8 mouse cellular contexts compared by ENCODE assay signal in the genomic region with DNA sequence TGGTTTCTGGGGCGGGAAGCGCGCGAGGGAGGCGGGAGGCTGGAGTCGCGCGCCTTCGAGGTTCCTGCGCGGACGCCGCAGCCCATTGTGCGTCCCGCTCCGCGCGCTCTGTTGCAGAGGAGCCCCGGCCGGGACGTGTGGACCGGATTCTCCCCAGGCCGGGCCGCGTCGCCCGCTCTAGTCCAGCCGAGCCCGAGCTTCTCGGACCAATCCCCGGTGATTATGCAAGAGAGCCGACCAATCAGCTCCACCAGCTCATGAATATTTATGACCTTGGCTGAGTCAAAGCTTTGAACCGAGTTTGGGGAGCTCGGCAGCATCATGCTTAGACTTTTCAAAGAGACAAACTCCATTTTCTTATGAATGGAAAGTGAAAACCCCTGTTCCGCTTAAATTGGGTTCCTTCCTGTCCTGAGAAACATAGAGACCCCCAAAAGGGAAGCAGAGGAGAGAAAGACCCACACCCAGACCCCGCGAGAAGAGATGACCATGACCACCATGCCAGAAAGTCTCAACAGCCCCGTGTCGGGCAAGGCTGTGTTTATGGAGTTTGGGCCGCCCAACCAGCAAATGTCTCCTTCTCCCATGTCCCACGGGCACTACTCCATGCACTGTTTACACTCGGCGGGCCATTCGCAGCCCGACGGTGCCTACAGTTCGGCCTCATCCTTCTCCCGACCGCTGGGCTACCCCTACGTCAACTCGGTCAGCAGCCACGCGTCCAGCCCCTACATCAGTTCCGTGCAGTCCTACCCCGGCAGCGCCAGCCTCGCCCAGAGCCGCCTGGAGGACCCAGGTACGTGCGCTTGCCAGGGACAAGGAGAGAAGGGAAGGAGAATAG. TPM values are rescaled to one million over a fixed set of nuclear protein-coding genes. Genes with fewer than 3 reads are reported as not detected.
DNase-seq lines count a peak whose midpoint lies in the region; ATAC-seq and TF ChIP-seq lines count a peak whose summit lies in the region.

No protein-coding gene starts in this region.

- TF ChIP-seq CTCF in liver, adult 2 months (IDR thresholded peaks at IDR 0.05; ENCODE audit: low read depth, low read length): no peak
- TF ChIP-seq CTCF in midbrain, postnatal 0 days (IDR thresholded peaks at IDR 0.05): no peak

- H3K9ac ChIP-seq in liver, adult 2 months (ENCODE audit: low read depth, low read length): no peak overlapping the region
- no peak overlapping the region for H3K9ac ChIP-seq in midbrain, postnatal 0 days (replicated peaks; ENCODE audit: low read length, poor library complexity, severe bottlenecking)

- H3K79me2 ChIP-seq in liver, adult 2 months (ENCODE audit: control insufficient read depth, insufficient read depth, low read length): no peaks in the 10 kb centered on the region

- H3K4me2 ChIP-seq in midbrain, postnatal 0 days (ENCODE audit: low read depth, low read length, poor library complexity, severe bottlenecking): peak overlapping the region; percentile 44

- 0 out of 2 replicates have a peak, but pooled peaks cover 3% of the 10 kb centered on the region for H3K4me1 ChIP-seq in liver, adult 2 months (ENCODE audit: control insufficient read depth, insufficient read depth, low read length)
- 0 out of 2 replicates have a peak, but pooled peaks cover 5% of the 10 kb centered on the region for H3K4me1 ChIP-seq in midbrain, postnatal 0 days (ENCODE audit: insufficient read depth, low read length)

- no peaks in the 10 kb centered on the region for H3K36me3 ChIP-seq in liver, adult 2 months (ENCODE audit: control insufficient read depth, insufficient read depth, low read length)
- no peaks in the 10 kb centered on the region for H3K36me3 ChIP-seq in midbrain, postnatal 0 days (ENCODE audit: insufficient read depth, low read length)

- H3K27me3 ChIP-seq in liver, adult 2 months (ENCODE audit: control insufficient read depth, insufficient read depth, low read length): peaks cover 54% of the 10 kb centered on the region
- H3K27me3 ChIP-seq in midbrain, postnatal 0 days (ENCODE audit: insufficient read depth, low read length): peaks cover 87% of the 10 kb centered on the region

- intact Hi-C loops in gastrocnemius, postnatal 14 days (cut with DNase I; ENCODE audit: low total_unique reads): loop anchor here (10.0 kb wide), 1 partner anchor 1745 kb away; a partner anchor contains a TSS

- DNase-seq in ovary, adult 18-20 months (ENCODE audit: low spot score): peak; percentile 67
- no peak for DNase-seq in ovary, postnatal 10 days (ENCODE audit: low spot score)
- peak; percentile 67 for DNase-seq in gastrocnemius, postnatal 14 days
- peak; percentile 84 for DNase-seq in induced T-regulatory cell, adult 2 months (ENCODE audit: low read depth)
- peak; percentile 75 for DNase-seq in liver, adult 2 months (ENCODE audit: extremely low read depth, low read depth, low spot score)
- peak; percentile 69 for DNase-seq in midbrain, postnatal 0 days (ENCODE audit: low spot score)
- peak; percentile 83 for DNase-seq in thymus, postnatal 0 days (ENCODE audit: low spot score)

- peak; percentile 73 for ATAC-seq in common myeloid progenitor, adult 5-6 weeks (replicated peaks; ENCODE audit: low read depth, poor library complexity, severe bottlenecking)
- ATAC-seq in midbrain, postnatal 0 days (ENCODE audit: low FRiP score): peak; percentile 41; the same call in 1 of the 2 replicates

- no peaks in the 10 kb centered on the region for H3K9me3 ChIP-seq in midbrain, postnatal 0 days (ENCODE audit: low read length)

- no peak for TF ChIP-seq POLR2A in liver, adult 2 months (IDR thresholded peaks at IDR 0.05; ENCODE audit: extremely low read depth, insufficient read depth, low read length)

- H3K27ac ChIP-seq in liver, adult 2 months (replicated peaks; ENCODE audit: insufficient read depth, low read depth, low read length): no peak overlapping the region
- no peak overlapping the region for H3K27ac ChIP-seq in midbrain, postnatal 0 days (ENCODE audit: low read depth, low read length)

- WGBS in liver, adult 2 months: 1% methylated on average over 60 of the region's 60 CpGs
- under 1% methylated on average over 50 of the region's 60 CpGs for WGBS in midbrain, postnatal 0 days

- H3K4me3 ChIP-seq in liver, adult 2 months (ENCODE audit: insufficient read depth, low read depth, low read length): peak overlapping the region; percentile 51; the same call in 1 of the 2 replicates
- peak overlapping the region; percentile 23; the same call in 1 of the 2 replicates for H3K4me3 ChIP-seq in midbrain, postnatal 0 days (ENCODE audit: low read depth, low read length)

RNA-seq across cellular contexts. Expression of a gene that starts 1.8 kb away (rescaled TPM):
- total RNA-seq in common myeloid progenitor, adult 5-6 weeks (2017): not detected in 2 replicates
- under 1 TPM in 1 of 2 experiments, not detected in 1; 0.09 TPM for total RNA-seq in gastrocnemius, postnatal 14 days (2021)
- not detected in 2 replicates for total RNA-seq in liver, adult 2 months (2014; rRNA removed)
- polyA plus RNA-seq in liver, adult 2 months (2012; rRNA removed): not detected in 2 replicates
- 2.8 and 8.8 TPM in 2 replicates for total RNA-seq in midbrain, postnatal 0 days (2014; rRNA removed)
- polyA plus RNA-seq in midbrain, postnatal 0 days (2015; fragmentation: Nextera tagmentation; extraction: Ambion mirVana): 10.5 and 25.5 TPM in 2 replicates
- 0.12 and 0.44 TPM in 2 replicates for polyA plus RNA-seq in thymus, postnatal 0 days (2015; fragmentation: Nextera tagmentation; extraction: Ambion mirVana)

RNA-seq across cellular contexts. Expression of a gene that starts 16.8 kb away (rescaled TPM):
- not detected in 2 replicates for total RNA-seq in common myeloid progenitor, adult 5-6 weeks (2017)
- total RNA-seq in gastrocnemius, postnatal 14 days (2021): under 1 TPM in 1 of 2 experiments, not detected in 1; 0.10 TPM
- total RNA-seq in liver, adult 2 months (2014; rRNA removed): not detected in 2 replicates
- not detected in 2 replicates for polyA plus RNA-seq in liver, adult 2 months (2012; rRNA removed)
- 0.38 and 1.2 TPM in 2 replicates for total RNA-seq in midbrain, postnatal 0 days (2014; rRNA removed)
- polyA plus RNA-seq in midbrain, postnatal 0 days (2015; fragmentation: Nextera tagmentation; extraction: Ambion mirVana): 3.1 and 8.4 TPM in 2 replicates
- polyA plus RNA-seq in thymus, postnatal 0 days (2015; fragmentation: Nextera tagmentation; extraction: Ambion mirVana): 0.05 TPM in 1 of 2 replicates, not detected in the other
